Mouse (Mus musculus) ES-E14 (cell line): ENCODE results near the gene Rad9a.

ENCODE experiments used
- CHD2 ChIP-seq: IDR thresholded peaks from 2 replicates; pipeline ENCODE4 v1.6.1; 2014; ENCODE audit warnings: mild to moderate bottlenecking, low read depth, low read length, inconsistent platforms
- ZC3H11A ChIP-seq: IDR thresholded peaks from 2 replicates; pipeline ENCODE4 v1.6.1; 2012; ENCODE audit warnings: low read depth, mild to moderate bottlenecking, inconsistent platforms, low read length, borderline replicate concordance
- ZNF384 ChIP-seq: IDR thresholded peaks from 2 replicates; pipeline ENCODE4 v1.6.1; 2012; ENCODE audit warnings: low read depth, low read length, inconsistent platforms

- no peak for TF ChIP-seq ZNF384
- TF ChIP-seq CHD2, result no peak
- TF ChIP-seq ZC3H11A, result no peak
Measured at GRCm38 (mm10) chr19:4213524-4213974, 12.1 kb upstream of the Rad9a start.
